Mouse (Mus musculus): ENCODE results near the gene Tsr1.

DNA sequence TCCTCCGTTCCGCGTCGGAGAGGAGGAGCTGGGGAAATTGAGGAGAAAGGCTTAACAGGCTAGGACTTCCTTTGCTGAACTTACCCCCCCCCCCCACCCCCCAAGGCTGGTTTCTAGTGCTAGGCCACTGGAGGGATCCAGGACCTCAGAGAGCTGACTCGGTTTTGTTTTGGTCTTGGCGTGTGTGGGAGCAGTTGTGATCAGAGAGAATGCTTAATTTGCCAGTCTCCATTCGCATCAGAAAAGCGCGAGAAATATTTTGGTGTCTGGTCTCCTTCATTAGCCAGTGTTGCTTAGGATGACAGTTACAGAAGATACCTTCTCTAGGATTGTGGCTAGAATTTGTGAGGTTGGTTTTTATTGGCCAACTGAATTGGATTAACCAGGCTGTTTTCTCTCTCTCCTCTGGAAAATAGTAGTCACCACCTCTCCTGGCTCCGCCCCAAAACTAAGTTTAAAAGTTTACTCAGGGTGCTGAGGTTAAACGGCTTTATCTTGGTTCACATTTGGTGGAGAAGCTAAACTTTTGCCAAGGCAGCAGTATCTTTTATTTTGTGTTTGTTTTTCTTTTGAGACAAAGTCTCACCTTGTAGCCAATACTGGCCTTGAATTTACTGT lies 28.6 kb downstream of the Tsr1 start:
- TF ChIP-seq POLR2A (IDR thresholded peaks at IDR 0.05; ENCODE audit: extremely low read depth, insufficient read depth, low read length) = no peak
- no peak for TF ChIP-seq CTCF (IDR thresholded peaks at IDR 0.05; ENCODE audit: extremely low read depth, insufficient read depth, low read length)
